Mouse (Mus musculus) neural tube, embryonic 10.5 days (tissue): ENCODE measurements around the gene Slc25a35.
"Not testable (repeated sequence)": the region's sequence is repeated elsewhere in the genome, so short reads cannot be mapped to it uniquely, and the experiment has no call there.

Experiments
- DNase-seq: peaks from one replicate; pipeline ENCODE4 v3.0.0-alpha.2; 2017; ENCODE audit warnings: low spot score; ENCODE audit errors: extremely low spot score

The Slc25a35 gene

GRCm38 (mm10) chr11:68967337-68968282 is at the start of gene Slc25a35:
Gene Slc25a35, plus strand, starts transcription at chr11:68968131.
- peak; percentile 88 for DNase-seq

GRCm38 (mm10) chr11:68923191-68923590 is 44.7 kb upstream of the Slc25a35 start:
- DNase-seq, result no peak

DNA sequence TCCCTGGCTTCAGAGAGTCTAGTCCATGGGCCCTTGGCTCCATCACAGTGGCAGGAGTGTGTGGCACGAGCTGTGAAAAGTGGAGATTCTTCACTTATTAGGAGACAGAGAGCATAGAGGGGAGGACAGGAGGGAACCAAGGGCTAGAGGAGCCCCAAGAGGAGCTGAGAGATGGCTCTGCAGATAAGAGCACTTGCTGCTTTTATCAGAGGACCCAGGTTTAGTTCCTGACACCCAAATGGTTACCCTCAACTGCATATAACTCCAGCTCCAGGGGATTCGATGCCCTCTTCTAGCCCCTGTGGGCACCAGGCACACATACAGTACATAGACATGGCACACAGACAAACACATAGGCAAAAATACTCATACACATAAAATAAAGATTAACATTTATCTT is 43.2 kb upstream of the Slc25a35 start:
- no peak for DNase-seq

DNA sequence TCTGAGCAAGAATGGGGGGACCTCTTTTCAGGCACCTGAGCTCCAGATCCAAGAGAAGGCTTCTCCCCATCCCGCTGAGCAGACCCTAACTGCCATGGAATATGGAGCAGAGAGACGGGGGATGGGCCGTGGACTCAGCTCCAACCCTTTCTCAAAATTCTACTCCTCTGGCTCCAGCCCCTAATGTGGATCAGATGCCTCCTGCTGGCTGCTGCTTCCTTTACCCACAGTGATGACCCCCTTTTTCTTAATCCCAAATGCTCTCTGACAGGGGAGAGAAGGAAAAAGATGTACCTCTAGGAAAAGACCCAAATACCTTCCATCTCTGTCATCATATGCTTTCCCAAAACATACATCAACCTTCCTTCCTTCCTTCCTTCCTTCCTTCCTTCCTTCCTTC is 41.0 kb upstream of the Slc25a35 start, which contains the start of gene Odf4:
TSS of gene Odf4 (minus strand) at position 101 of the 400 bp plus-strand sequence.
- DNase-seq, result no peak

GRCm38 (mm10) chr11:68929947-68930346 is 38.0 kb upstream of the Slc25a35 start:
- DNase-seq, result no peak

DNA sequence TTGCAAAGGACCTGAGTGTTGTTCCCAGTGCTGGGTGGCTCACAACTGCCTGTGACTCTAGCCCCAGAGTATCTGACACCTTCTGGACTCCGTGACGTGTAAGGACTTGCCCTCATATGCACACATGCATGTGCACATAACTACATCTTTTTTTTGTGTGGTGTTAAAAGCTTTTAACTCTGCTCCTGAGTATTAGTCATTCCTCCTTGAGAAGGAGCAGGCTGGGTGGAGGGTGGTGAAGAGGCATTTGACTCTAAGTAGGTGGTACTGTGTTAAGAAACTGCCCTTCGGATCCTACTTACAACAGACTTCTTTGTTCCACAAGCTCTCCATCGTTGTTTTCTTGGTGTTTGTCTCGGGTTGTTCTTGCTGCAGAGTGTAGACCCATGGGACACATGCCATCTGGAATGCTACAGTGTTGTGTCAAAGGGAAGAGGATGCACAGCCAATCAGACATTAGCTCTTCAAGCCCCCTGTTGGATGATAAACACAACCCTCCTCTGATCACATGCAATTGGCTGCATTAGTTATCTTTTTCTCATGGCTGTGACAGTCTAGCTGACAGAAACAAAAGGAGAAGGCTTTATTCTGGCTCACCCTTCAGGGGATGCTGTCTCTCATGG is 33.9 kb upstream of the Slc25a35 start:
- no peak for DNase-seq

DNA sequence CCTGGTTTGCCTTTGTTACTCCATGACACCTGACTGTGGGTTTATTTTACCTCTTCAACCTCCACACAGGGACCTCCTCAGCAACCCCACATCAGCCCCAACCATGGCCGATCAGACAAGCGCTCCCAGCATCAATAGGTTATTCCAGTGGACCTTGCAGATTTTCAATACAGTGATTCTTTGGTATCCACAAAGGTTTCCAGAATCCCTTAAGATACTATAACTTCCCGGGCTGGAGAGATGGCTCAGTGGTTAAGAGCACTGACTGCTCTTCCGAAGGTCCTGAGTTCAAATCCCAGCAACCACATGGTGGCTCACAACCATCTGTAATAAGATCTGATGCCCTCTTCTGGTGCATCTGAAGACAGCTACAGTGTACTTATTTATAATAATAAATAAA is 31.0 kb upstream of the Slc25a35 start:
- DNase-seq, result not testable (repeated sequence)

- peak; percentile 85 for DNase-seq
These were observed 28.3 kb upstream of the Slc25a35 start for GRCm38 (mm10) chr11:68939451-68940304.

DNA sequence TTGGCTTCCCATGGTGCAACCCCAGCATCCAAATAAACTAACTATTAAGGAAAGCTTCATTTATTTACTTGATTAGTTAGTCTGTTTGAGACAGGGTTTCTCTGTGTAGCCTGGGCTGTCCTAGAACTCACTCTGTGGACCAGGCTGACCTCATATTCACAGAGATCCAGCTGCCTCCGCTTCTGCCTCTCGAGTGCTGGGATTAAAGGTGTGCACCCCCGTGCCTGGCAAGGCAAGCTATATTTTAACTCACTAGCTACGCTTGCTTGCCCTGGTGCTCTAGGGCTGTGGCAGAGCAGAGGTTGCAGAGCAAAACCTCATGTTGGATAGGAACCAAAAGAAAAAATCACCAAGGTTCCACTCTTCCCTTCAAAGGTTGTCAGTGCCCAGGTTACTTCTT is 27.4 kb upstream of the Slc25a35 start:
- DNase-seq, result no peak

DNA sequence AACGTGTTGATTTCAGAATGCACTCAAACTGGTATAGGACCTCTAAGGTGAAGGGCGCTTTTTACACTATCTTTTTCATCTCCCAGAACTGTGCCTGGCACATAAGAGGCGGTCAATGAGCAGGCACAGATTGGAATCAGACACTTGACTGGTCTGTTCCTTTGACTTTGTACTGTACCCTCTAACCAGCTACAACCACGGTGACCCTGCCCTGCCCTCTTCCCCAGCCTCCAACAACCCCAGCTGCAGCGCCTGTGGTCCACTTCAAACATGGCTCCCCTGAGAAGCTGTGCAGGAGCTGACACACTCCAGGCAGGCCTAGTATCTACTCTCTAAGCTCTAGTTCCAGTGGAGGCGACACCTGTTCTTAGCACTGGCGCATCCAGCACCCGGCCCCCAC is 25.2 kb upstream of the Slc25a35 start:
- DNase-seq, result no peak

- DNase-seq, result no peak
These were observed 22.7 kb upstream of the Slc25a35 start for GRCm38 (mm10) chr11:68945245-68945644.

DNA sequence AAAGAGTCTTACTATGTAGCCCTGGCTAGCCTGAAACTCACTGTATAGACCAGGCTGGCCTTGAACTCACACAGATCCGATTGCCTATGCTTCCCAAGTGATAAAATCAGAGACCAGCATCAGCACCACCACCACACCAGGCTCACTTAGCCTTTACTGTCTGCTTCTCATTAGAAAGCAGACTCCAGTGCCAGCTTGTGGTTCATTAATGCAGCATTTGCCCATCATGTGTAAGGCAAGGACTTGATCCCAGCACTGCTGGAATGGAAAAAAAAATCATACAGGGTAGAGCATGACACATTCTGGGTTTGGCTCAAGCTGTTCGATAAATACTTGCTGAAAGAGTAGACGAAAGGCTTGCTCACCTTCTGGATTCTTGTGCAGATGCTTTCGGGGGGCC is 21.9 kb upstream of the Slc25a35 start:
- DNase-seq, result no peak

GRCm38 (mm10) chr11:68946806-68947440 is 21.0 kb upstream of the Slc25a35 start:
- no peak for DNase-seq

- DNase-seq, result no peak
These were observed 20.4 kb upstream of the Slc25a35 start for GRCm38 (mm10) chr11:68947542-68947993.

GRCm38 (mm10) chr11:68953903-68954302 is 14.0 kb upstream of the Slc25a35 start:
- peak; percentile 51 for DNase-seq

GRCm38 (mm10) chr11:68954408-68954807 is 13.5 kb upstream of the Slc25a35 start:
- peak; percentile 38 for DNase-seq

DNA sequence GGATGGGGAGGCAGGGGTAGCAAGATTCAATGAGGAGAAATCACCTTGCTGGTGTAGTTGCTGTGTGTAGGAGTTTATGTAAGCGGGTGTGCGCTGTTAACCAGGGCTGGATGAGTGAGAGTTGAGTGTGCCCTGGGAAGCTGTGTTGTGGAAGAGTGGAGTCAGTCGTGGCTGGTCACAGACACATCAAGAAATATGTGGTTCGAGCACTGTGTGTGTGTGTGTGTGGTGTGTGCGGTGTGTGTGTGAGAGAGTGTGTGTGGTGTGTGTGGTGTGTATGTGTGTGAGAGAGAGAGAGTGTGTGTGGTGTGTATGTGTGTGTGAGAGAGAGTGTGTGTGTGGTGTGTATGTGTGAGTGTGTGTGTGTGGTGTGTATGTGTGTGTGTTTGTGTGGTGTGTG is 12.5 kb upstream of the Slc25a35 start:
- no peak for DNase-seq

- no peak for DNase-seq
These were observed 11.8 kb upstream of the Slc25a35 start for GRCm38 (mm10) chr11:68956107-68956506.

DNA sequence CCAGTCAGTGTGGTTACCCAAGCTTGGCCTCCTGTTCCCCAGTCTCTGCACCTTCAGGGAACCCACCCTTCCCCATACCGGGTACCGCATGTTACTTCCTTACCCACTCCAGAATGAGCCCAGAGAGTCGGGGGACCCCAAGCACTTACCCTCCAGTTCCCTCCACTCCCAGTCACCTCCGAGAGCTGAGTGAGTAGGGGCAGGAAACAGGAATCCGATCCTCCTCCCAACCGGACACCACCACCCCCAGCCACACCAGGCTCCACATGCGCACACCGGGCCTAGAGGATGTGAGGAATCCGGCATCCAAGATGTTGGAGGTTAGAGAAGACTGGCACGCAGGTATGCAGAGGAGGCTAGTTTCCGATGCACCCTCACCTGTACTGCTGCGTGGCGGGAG is 11.2 kb upstream of the Slc25a35 start:
- no peak for DNase-seq

GRCm38 (mm10) chr11:68957308-68957707 is 10.6 kb upstream of the Slc25a35 start, which contains the start of gene Arhgef15:
Gene Arhgef15, minus strand, starts transcription at chr11:68957480.
- DNase-seq, result no peak

DNA sequence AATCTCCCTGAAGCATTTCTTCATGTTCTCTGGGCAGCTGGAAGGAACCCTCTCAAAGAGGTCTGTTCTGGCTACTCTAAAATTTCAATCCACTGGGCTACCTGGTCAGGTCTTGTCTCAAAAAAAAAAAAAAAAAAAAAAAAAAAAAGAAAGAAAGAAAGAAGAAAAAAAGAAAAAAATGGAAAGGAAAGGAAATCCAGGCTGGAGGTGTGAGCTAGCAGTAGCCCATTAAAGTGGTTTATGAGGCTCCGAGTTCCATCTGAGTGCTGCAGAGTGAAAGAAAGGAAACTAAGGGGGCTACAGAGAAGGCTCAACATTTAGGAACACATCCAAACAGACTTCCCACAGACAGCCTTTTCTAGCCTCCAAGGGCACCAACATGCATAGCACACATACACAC is 10.0 kb upstream of the Slc25a35 start:
- no peak for DNase-seq
